Mouse (Mus musculus) heart, embryonic 13.5 days (tissue): Measurements from ENCODE around the gene Tmem201. TPM values are rescaled to one million over a fixed set of nuclear protein-coding genes. Genes with fewer than 3 reads are reported as not detected.

ENCODE experiments used
- ATAC-seq: fragments of 200-750 bp; cut with Nextera tagmentation; 2 replicates; pipeline ENCODE4 v1.8.0; 2017; ENCODE audit warnings: moderate TSS enrichment; ENCODE audit not compliant: insufficient number of reproducible peaks, low FRiP score, low TSS enrichment; ENCODE audit errors: extremely low read depth
- H3K27ac ChIP-seq: fragments of 300-500 bp; sonication (generic); replicated peaks from 2 replicates; pipeline ENCODE4 v1.5.1; 2015; ENCODE audit warnings: moderate library complexity, mild to moderate bottlenecking, inconsistent platforms
- H3K27me3 ChIP-seq: fragments of 300-500 bp; sonication (generic); replicated peaks from 2 replicates; pipeline ENCODE4 v1.6.1; 2015; ENCODE audit warnings: mild to moderate bottlenecking, inconsistent platforms
- H3K36me3 ChIP-seq: fragments of 300-500 bp; sonication (generic); 2 replicates; pipeline ENCODE4 v1.6.1; 2015; ENCODE audit warnings: mild to moderate bottlenecking, inconsistent platforms
- H3K4me1 ChIP-seq: fragments of 300-500 bp; sonication (generic); 2 replicates; pipeline ENCODE4 v1.6.1; 2015; ENCODE audit warnings: inconsistent platforms
- H3K4me2 ChIP-seq: fragments of 300-500 bp; sonication (generic); 2 replicates; pipeline ENCODE4 v1.6.1; 2015; ENCODE audit warnings: inconsistent platforms, mild to moderate bottlenecking, moderate library complexity
- H3K4me3 ChIP-seq: fragments of 300-500 bp; sonication (generic); 2 replicates; pipeline ENCODE4 v1.5.1; 2015; ENCODE audit warnings: moderate library complexity, mild to moderate bottlenecking, inconsistent platforms
- H3K9ac ChIP-seq: fragments of 300-500 bp; sonication (generic); 2 replicates; pipeline ENCODE4 v1.6.1; 2015; ENCODE audit warnings: inconsistent platforms, mild to moderate bottlenecking, moderate library complexity
- H3K9me3 ChIP-seq: fragments of 300-500 bp; sonication (generic); 2 replicates; pipeline ENCODE4 v1.6.1; 2016; ENCODE audit warnings: inconsistent platforms
- WGBS: fragments of 180-500 bp; shearing (Covaris S2); methylation state at CpG from one replicate; pipeline ENCODE4 v1.1.7; 2015; ENCODE audit warnings: mixed read lengths; 5-methylcytosine and 5-hydroxymethylcytosine counted together
- polyA plus RNA-seq: library from polyadenylated mRNA; unstranded; fragments of >200 nt; fragmentation: Nextera tagmentation; extraction: Ambion mirVana; gene quantifications from 2 replicates; pipeline ENCODE4 v1.2.1, GENCODE M21; 2015

Tmem201 gene
- polyA plus RNA-seq, 1 experiment from 2014 or later = 41.4 TPM

GRCm38 (mm10) chr4:149696189-149696971 is 41.5 kb downstream of the Tmem201 start:
- H3K4me3 ChIP-seq = no peak overlapping the region
- ATAC-seq = no peak
- H3K27ac ChIP-seq = no peak overlapping the region
- no peaks in the 10 kb centered on the region for H3K9me3 ChIP-seq
- peak overlapping the region; percentile 28; the same call in 1 of the 2 replicates for H3K9ac ChIP-seq
- WGBS = 27% methylated on average over 16 of the region's 16 CpGs
- H3K36me3 ChIP-seq = no peaks in the 10 kb centered on the region
- H3K4me2 ChIP-seq = peak overlapping the region; percentile 34
- peaks cover 28% of the 10 kb centered on the region for H3K4me1 ChIP-seq
- H3K27me3 ChIP-seq = peaks cover 46% of the 10 kb centered on the region

DNA sequence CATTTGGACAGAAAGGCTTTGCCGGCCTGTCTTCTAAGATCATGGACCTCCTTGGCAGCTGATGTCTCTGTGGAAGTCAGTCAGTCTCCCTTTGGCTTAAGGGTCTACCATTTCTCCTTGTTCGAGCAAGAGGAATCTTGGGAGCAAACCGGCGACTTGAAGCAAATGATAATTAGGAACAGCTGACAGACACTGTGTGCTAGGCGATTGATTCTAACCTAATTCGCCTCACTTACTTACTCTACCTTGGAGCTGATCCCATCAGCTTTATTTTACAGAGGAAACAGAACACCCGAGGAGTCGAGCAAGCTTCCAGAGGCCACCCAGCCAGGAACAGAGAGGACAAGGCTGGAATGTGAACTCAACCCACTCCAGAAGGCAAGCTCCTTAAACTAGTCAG is 46.5 kb downstream of the Tmem201 start:
- H3K4me1 ChIP-seq = peaks cover 23% of the 10 kb centered on the region
- H3K27me3 ChIP-seq = peaks cover 3% of the 10 kb centered on the region; the same call in 1 of the 2 replicates
- no peaks in the 10 kb centered on the region for H3K36me3 ChIP-seq
- no peak overlapping the region for H3K4me2 ChIP-seq
- H3K9ac ChIP-seq = no peak overlapping the region
- H3K4me3 ChIP-seq = no peak overlapping the region
- no peak for ATAC-seq
- WGBS = 66% methylated on average over 8 of the region's 8 CpGs
- H3K27ac ChIP-seq = peak overlapping the region; percentile 53; the same call in 1 of the 2 replicates
- H3K9me3 ChIP-seq = no peaks in the 10 kb centered on the region

DNA sequence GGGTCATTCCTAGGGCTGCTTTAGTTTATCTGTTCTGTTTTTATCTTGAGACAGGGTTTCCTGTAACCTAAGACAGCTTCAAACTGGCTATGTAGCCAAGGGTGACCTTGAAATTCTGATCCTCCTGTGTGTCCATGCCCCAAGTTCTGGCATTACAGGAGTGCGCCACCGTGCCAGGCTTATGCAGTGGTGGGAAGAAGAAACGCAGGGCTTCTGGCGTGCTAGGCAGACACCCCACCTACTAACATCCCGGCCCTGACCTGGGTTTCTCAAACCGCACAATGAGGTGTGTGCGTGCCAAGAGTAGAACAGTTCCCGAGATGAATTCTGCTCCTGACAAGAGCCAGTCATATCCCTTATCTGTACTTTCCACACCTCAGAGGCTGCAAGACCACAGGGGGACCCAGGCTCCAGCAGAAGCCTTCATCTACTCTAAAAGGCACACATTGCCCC is 47.0 kb downstream of the Tmem201 start:
- no peak overlapping the region for H3K9ac ChIP-seq
- ATAC-seq = no peak
- WGBS = 26% methylated on average over 8 of the region's 8 CpGs

GRCm38 (mm10) chr4:149689822-149690700 is 47.8 kb downstream of the Tmem201 start:
- Histone ChIP-seq H3K9me3 (no peaks in the 10 kb centered on the region), H3K4me1 (peaks cover 17% of the 10 kb centered on the region), H3K27me3 (peaks cover 9% of the 10 kb centered on the region; the same call in 1 of the 2 replicates), H3K27ac (0 out of 2 replicates have a peak overlapping the region, but pooled peaks have one; percentile 53), H3K36me3 (no peaks in the 10 kb centered on the region), H3K4me2 (no peak overlapping the region), H3K9ac (no peak overlapping the region), H3K4me3 (no peak overlapping the region)
- no peak for ATAC-seq
- WGBS = 74% methylated on average over 12 of the region's 12 CpGs

More for the DNA sequence above, 47.0 kb downstream of the Tmem201 start:
- Histone ChIP-seq H3K36me3 (no peaks in the 10 kb centered on the region), H3K27me3 (peaks cover 6% of the 10 kb centered on the region; the same call in 1 of the 2 replicates), H3K9me3 (no peaks in the 10 kb centered on the region), H3K4me1 (peaks cover 18% of the 10 kb centered on the region), H3K4me2 (no peak overlapping the region), H3K27ac (peak overlapping the region; percentile 53; the same call in 1 of the 2 replicates), H3K4me3 (no peak overlapping the region)

- peaks cover 17% of the 10 kb centered on the region for H3K4me1 ChIP-seq
- H3K9me3 ChIP-seq = no peaks in the 10 kb centered on the region
- peaks cover 18% of the 10 kb centered on the region; the same call in 1 of the 2 replicates for H3K27me3 ChIP-seq
- H3K4me3 ChIP-seq = no peak overlapping the region
- no peak for ATAC-seq
- H3K9ac ChIP-seq = no peak overlapping the region
- no peak overlapping the region for H3K27ac ChIP-seq
- 78% methylated on average over 14 of the region's 14 CpGs for WGBS
- no peaks in the 10 kb centered on the region for H3K36me3 ChIP-seq
- H3K4me2 ChIP-seq = no peak overlapping the region
Observed at GRCm38 (mm10) chr4:149688861-149689260, 49.0 kb downstream of the Tmem201 start.

GRCm38 (mm10) chr4:149684841-149685623 is 52.8 kb downstream of the Tmem201 start:
- Histone ChIP-seq H3K4me1 (peaks cover 1% of the 10 kb centered on the region), H3K9me3 (no peaks in the 10 kb centered on the region), H3K4me2 (no peak overlapping the region), H3K27me3 (peaks cover 30% of the 10 kb centered on the region), H3K4me3 (no peak overlapping the region), H3K9ac (no peak overlapping the region), H3K27ac (no peak overlapping the region), H3K36me3 (no peaks in the 10 kb centered on the region)
- no peak for ATAC-seq
- 72% methylated on average over 11 of the region's 11 CpGs for WGBS

GRCm38 (mm10) chr4:149683875-149684274 is 54.0 kb downstream of the Tmem201 start:
- Histone ChIP-seq H3K9me3 (no peaks in the 10 kb centered on the region), H3K4me1 (no peaks in the 10 kb centered on the region), H3K4me3 (no peak overlapping the region), H3K27me3 (peaks cover 30% of the 10 kb centered on the region), H3K27ac (no peak overlapping the region), H3K9ac (no peak overlapping the region), H3K36me3 (no peaks in the 10 kb centered on the region), H3K4me2 (no peak overlapping the region)
- 19% methylated on average over 7 of the region's 7 CpGs for WGBS
- ATAC-seq = no peak

- no peak overlapping the region for H3K4me2 ChIP-seq
- no peaks in the 10 kb centered on the region for H3K9me3 ChIP-seq
- no peak overlapping the region for H3K4me3 ChIP-seq
- WGBS = 53% methylated on average over 11 of the region's 11 CpGs
- H3K36me3 ChIP-seq = no peaks in the 10 kb centered on the region
- no peak overlapping the region for H3K9ac ChIP-seq
- peaks cover 16% of the 10 kb centered on the region for H3K4me1 ChIP-seq
- H3K27me3 ChIP-seq = peaks cover 32% of the 10 kb centered on the region
- ATAC-seq = no peak
- no peak overlapping the region for H3K27ac ChIP-seq
Observed at GRCm38 (mm10) chr4:149679056-149679770, 58.6 kb downstream of the Tmem201 start.

DNA sequence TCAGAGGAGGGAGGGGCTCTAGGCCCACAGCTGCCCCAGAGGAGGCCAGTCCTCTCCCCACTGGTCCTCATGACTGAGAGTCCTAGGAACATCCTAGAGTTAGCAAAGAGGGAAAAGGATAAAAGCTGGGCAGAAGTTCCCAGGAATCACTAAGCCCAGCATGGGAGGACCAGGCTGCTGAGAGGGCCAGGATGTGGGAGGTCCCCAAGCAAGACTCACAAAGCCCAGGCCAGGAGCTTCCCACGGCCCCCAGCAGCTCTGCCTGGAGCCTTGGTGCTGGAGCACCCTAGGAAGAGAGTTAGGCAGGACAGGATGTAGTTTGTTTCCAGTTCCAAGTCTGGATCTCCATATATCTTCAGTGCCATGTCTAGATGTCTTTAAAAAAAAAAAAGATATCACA is 59.8 kb downstream of the Tmem201 start:
- 48% methylated on average over 1 of the region's 1 CpGs for WGBS
- Histone ChIP-seq H3K9ac (no peak overlapping the region), H3K27ac (no peak overlapping the region), H3K4me1 (peaks cover 16% of the 10 kb centered on the region), H3K9me3 (no peaks in the 10 kb centered on the region), H3K4me2 (no peak overlapping the region), H3K4me3 (no peak overlapping the region), H3K27me3 (peaks cover 32% of the 10 kb centered on the region), H3K36me3 (no peaks in the 10 kb centered on the region)
- ATAC-seq = no peak
